In the genomic region with DNA sequence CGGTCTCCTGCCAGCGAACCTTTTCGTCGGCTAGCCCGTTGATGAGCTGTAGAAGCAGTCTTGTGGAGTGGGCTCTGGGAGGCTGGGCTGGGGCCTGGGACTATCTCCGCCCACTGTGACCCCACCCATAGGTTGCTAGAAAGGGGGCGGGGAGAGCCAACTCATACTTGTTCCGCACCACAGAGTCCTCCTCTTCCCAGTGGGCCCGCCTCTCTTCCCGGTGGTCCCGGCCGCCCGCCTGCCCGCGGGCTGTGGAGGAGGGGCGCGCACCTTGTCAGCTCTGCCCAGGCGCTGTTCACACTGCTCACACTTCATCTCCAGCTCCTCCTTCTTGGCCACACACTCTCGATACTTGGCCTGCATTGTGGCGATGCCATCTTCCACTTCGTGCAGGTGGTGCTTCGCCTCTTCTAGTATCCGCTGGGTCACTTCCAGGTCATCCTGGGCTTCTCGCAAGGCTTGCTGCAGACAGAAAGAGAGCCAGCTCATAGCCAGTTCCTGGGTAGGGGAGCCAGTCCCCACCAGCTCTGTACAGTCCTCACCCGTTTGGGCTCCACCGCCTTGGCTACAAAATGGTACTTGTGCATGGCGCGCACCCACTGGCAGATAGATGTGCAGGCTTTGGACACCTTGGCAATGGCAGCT, we compare ENCODE assay signal across 8 mouse cellular contexts. TPM values are rescaled to one million over a fixed set of nuclear protein-coding genes. Genes with fewer than 3 reads are reported as not detected.
DNase-seq lines count a peak whose midpoint lies in the region; ATAC-seq lines count a peak whose summit lies in the region.

No protein-coding gene starts in this region.

- no peak for DNase-seq in heart, adult 9 months (ENCODE audit: low spot score in 2 of 2)
- peak; percentile 82 for DNase-seq in intestine, embryonic 14.5 days (ENCODE audit: low spot score)
- DNase-seq in midbrain, embryonic 14.5 days: peak; percentile 68
- DNase-seq in testis, postnatal 10 days (ENCODE audit: low spot score): peak; percentile 80
- DNase-seq in cerebellum, postnatal 25 days: no peak

- no peak for ATAC-seq in heart, embryonic 13.5 days (ENCODE audit: extremely low read depth, insufficient number of reproducible peaks, low FRiP score, low TSS enrichment)
- ATAC-seq in embryonic facial prominence, embryonic 15.5 days (ENCODE audit: insufficient number of reproducible peaks, low FRiP score, low TSS enrichment, low read depth): peak; percentile 85
- peak; percentile 89 for ATAC-seq in intestine, embryonic 14.5 days (replicated peaks; ENCODE audit: low FRiP score, low TSS enrichment, low read depth)
- ATAC-seq in limb, embryonic 13.5 days (ENCODE audit: low FRiP score, low read depth): peak; percentile 93
- ATAC-seq in midbrain, embryonic 14.5 days (ENCODE audit: low FRiP score, low TSS enrichment): peak; percentile 43

- H3K4me2 ChIP-seq in heart, embryonic 13.5 days: peak overlapping the region; percentile 70
- peak overlapping the region; percentile 64 for H3K4me2 ChIP-seq in embryonic facial prominence, embryonic 15.5 days (replicated peaks)
- peak overlapping the region; percentile 54 for H3K4me2 ChIP-seq in intestine, embryonic 14.5 days (ENCODE audit: low read length)
- peak overlapping the region; percentile 69 for H3K4me2 ChIP-seq in limb, embryonic 13.5 days (replicated peaks)
- peak overlapping the region; percentile 50 for H3K4me2 ChIP-seq in midbrain, embryonic 14.5 days (ENCODE audit: low read length)

- peaks cover 9% of the 10 kb centered on the region; the same call in 1 of the 2 replicates for H3K4me1 ChIP-seq in heart, embryonic 13.5 days
- peaks cover 9% of the 10 kb centered on the region for H3K4me1 ChIP-seq in embryonic facial prominence, embryonic 15.5 days
- H3K4me1 ChIP-seq in intestine, embryonic 14.5 days (replicated peaks; ENCODE audit: control insufficient read depth, insufficient read depth, low read length): peaks cover 6% of the 10 kb centered on the region; the same call in 1 of the 2 replicates
- peaks cover 23% of the 10 kb centered on the region for H3K4me1 ChIP-seq in limb, embryonic 13.5 days
- H3K4me1 ChIP-seq in midbrain, embryonic 14.5 days (ENCODE audit: control insufficient read depth, insufficient read depth, low read length): peaks cover 25% of the 10 kb centered on the region

- H3K36me3 ChIP-seq in heart, embryonic 13.5 days: no peaks in the 10 kb centered on the region
- no peaks in the 10 kb centered on the region for H3K36me3 ChIP-seq in embryonic facial prominence, embryonic 15.5 days
- H3K36me3 ChIP-seq in intestine, embryonic 14.5 days (ENCODE audit: control insufficient read depth, insufficient read depth, low read length): no peaks in the 10 kb centered on the region
- no peaks in the 10 kb centered on the region for H3K36me3 ChIP-seq in limb, embryonic 13.5 days
- no peaks in the 10 kb centered on the region for H3K36me3 ChIP-seq in midbrain, embryonic 14.5 days (ENCODE audit: control insufficient read depth, insufficient read depth, low read length)

- H3K9me3 ChIP-seq in heart, embryonic 13.5 days: no peaks in the 10 kb centered on the region
- no peaks in the 10 kb centered on the region for H3K9me3 ChIP-seq in embryonic facial prominence, embryonic 15.5 days (replicated peaks)
- no peaks in the 10 kb centered on the region for H3K9me3 ChIP-seq in intestine, embryonic 14.5 days (ENCODE audit: control insufficient read depth, low read length)
- H3K9me3 ChIP-seq in limb, embryonic 13.5 days: no peaks in the 10 kb centered on the region
- no peaks in the 10 kb centered on the region for H3K9me3 ChIP-seq in midbrain, embryonic 14.5 days (ENCODE audit: control insufficient read depth, low read length)

- H3K27ac ChIP-seq in heart, embryonic 13.5 days (replicated peaks): no peak overlapping the region
- 0 out of 2 replicates have a peak overlapping the region, but pooled peaks have one; percentile 48 for H3K27ac ChIP-seq in embryonic facial prominence, embryonic 15.5 days (replicated peaks)
- no peak overlapping the region; the same call in 1 of the 2 replicates for H3K27ac ChIP-seq in intestine, embryonic 14.5 days (ENCODE audit: low read depth)
- H3K27ac ChIP-seq in limb, embryonic 13.5 days: peak overlapping the region; percentile 76
- peak overlapping the region; percentile 80 for H3K27ac ChIP-seq in midbrain, embryonic 14.5 days (replicated peaks; ENCODE audit: low read depth, low read length)

- peak overlapping the region; percentile 46 for H3K4me3 ChIP-seq in heart, embryonic 13.5 days
- peak overlapping the region; percentile 41 for H3K4me3 ChIP-seq in embryonic facial prominence, embryonic 15.5 days (replicated peaks)
- peak overlapping the region; percentile 26 for H3K4me3 ChIP-seq in intestine, embryonic 14.5 days (ENCODE audit: low read depth, low read length)
- H3K4me3 ChIP-seq in limb, embryonic 13.5 days: peak overlapping the region; percentile 43
- peak overlapping the region; percentile 22 for H3K4me3 ChIP-seq in midbrain, embryonic 14.5 days (replicated peaks; ENCODE audit: low read depth, low read length)

- WGBS in heart, embryonic 13.5 days: 14% methylated on average over 28 of the region's 28 CpGs
- 13% methylated on average over 27 of the region's 28 CpGs for WGBS in embryonic facial prominence, embryonic 15.5 days
- 12% methylated on average over 26 of the region's 28 CpGs for WGBS in intestine, embryonic 14.5 days
- 18% methylated on average over 25 of the region's 28 CpGs for WGBS in limb, embryonic 13.5 days
- WGBS in midbrain, embryonic 14.5 days: 14% methylated on average over 28 of the region's 28 CpGs

- peak overlapping the region; percentile 70 for H3K9ac ChIP-seq in heart, embryonic 13.5 days
- H3K9ac ChIP-seq in embryonic facial prominence, embryonic 15.5 days: peak overlapping the region; percentile 19; the same call in 1 of the 2 replicates
- peak overlapping the region; percentile 25 for H3K9ac ChIP-seq in intestine, embryonic 14.5 days (ENCODE audit: low read length)
- H3K9ac ChIP-seq in limb, embryonic 13.5 days: peak overlapping the region; percentile 67
- H3K9ac ChIP-seq in midbrain, embryonic 14.5 days (replicated peaks; ENCODE audit: low read length): peak overlapping the region; percentile 45

- peaks cover 9% of the 10 kb centered on the region; the same call in 1 of the 2 replicates for H3K27me3 ChIP-seq in heart, embryonic 13.5 days (replicated peaks)
- no peaks in the 10 kb centered on the region for H3K27me3 ChIP-seq in embryonic facial prominence, embryonic 15.5 days
- no peaks in the 10 kb centered on the region for H3K27me3 ChIP-seq in intestine, embryonic 14.5 days (replicated peaks; ENCODE audit: control insufficient read depth, insufficient read depth, low read length)
- no peaks in the 10 kb centered on the region for H3K27me3 ChIP-seq in limb, embryonic 13.5 days
- no peaks in the 10 kb centered on the region for H3K27me3 ChIP-seq in midbrain, embryonic 14.5 days (ENCODE audit: control insufficient read depth, insufficient read depth, low read length)

RNA-seq across cellular contexts. Expression of a gene that starts 18.3 kb away (rescaled TPM):
- 52.0 and 59.1 TPM in 2 replicates for polyA plus RNA-seq in heart, embryonic 13.5 days (2015; fragmentation: Nextera tagmentation; extraction: Ambion mirVana)
- 74.6 and 76.9 TPM in 2 replicates for polyA plus RNA-seq in embryonic facial prominence, embryonic 15.5 days (2015; fragmentation: Nextera tagmentation; extraction: Ambion mirVana)
- 78.9 and 84.9 TPM in 2 replicates for polyA plus RNA-seq in intestine, embryonic 14.5 days (2014; fragmentation: Nextera tagmentation; extraction: Ambion mirVana)
- 103 and 104 TPM in 2 replicates for polyA plus RNA-seq in limb, embryonic 13.5 days (2015; fragmentation: Nextera tagmentation; extraction: Ambion mirVana)
- 102 and 118 TPM in 2 replicates for polyA plus RNA-seq in midbrain, embryonic 14.5 days (2014; fragmentation: Nextera tagmentation; extraction: Ambion mirVana)

RNA-seq across cellular contexts. Expression of a gene that starts 18.5 kb away (rescaled TPM):
- 7.8 and 8.2 TPM in 2 replicates for polyA plus RNA-seq in heart, embryonic 13.5 days (2015; fragmentation: Nextera tagmentation; extraction: Ambion mirVana)
- 10.1 and 12.1 TPM in 2 replicates for polyA plus RNA-seq in embryonic facial prominence, embryonic 15.5 days (2015; fragmentation: Nextera tagmentation; extraction: Ambion mirVana)
- polyA plus RNA-seq in intestine, embryonic 14.5 days (2014; fragmentation: Nextera tagmentation; extraction: Ambion mirVana): 13.7 and 14.4 TPM in 2 replicates
- polyA plus RNA-seq in limb, embryonic 13.5 days (2015; fragmentation: Nextera tagmentation; extraction: Ambion mirVana): 12.9 and 13.5 TPM in 2 replicates
- 12.0 and 12.1 TPM in 2 replicates for polyA plus RNA-seq in midbrain, embryonic 14.5 days (2014; fragmentation: Nextera tagmentation; extraction: Ambion mirVana)

RNA-seq across cellular contexts. Expression of a gene that starts 51.9 kb away (rescaled TPM):
- polyA plus RNA-seq in heart, embryonic 13.5 days (2015; fragmentation: Nextera tagmentation; extraction: Ambion mirVana): 0.51 TPM in 2 replicates
- 1.3 and 1.8 TPM in 2 replicates for polyA plus RNA-seq in embryonic facial prominence, embryonic 15.5 days (2015; fragmentation: Nextera tagmentation; extraction: Ambion mirVana)
- 0.23 and 0.55 TPM in 2 replicates for polyA plus RNA-seq in intestine, embryonic 14.5 days (2014; fragmentation: Nextera tagmentation; extraction: Ambion mirVana)
- 1.1 and 1.3 TPM in 2 replicates for polyA plus RNA-seq in limb, embryonic 13.5 days (2015; fragmentation: Nextera tagmentation; extraction: Ambion mirVana)
- 0.12 and 0.24 TPM in 2 replicates for polyA plus RNA-seq in midbrain, embryonic 14.5 days (2014; fragmentation: Nextera tagmentation; extraction: Ambion mirVana)

RNA-seq across cellular contexts. Expression of a gene that starts 52.8 kb away (rescaled TPM):
- 340 and 345 TPM in 2 replicates for polyA plus RNA-seq in heart, embryonic 13.5 days (2015; fragmentation: Nextera tagmentation; extraction: Ambion mirVana)
- polyA plus RNA-seq in embryonic facial prominence, embryonic 15.5 days (2015; fragmentation: Nextera tagmentation; extraction: Ambion mirVana): 394 and 407 TPM in 2 replicates
- polyA plus RNA-seq in intestine, embryonic 14.5 days (2014; fragmentation: Nextera tagmentation; extraction: Ambion mirVana): 330 and 367 TPM in 2 replicates
- 457 and 480 TPM in 2 replicates for polyA plus RNA-seq in limb, embryonic 13.5 days (2015; fragmentation: Nextera tagmentation; extraction: Ambion mirVana)
- polyA plus RNA-seq in midbrain, embryonic 14.5 days (2014; fragmentation: Nextera tagmentation; extraction: Ambion mirVana): 280 and 343 TPM in 2 replicates

RNA-seq across cellular contexts. Expression of a gene that starts 54.1 kb away (rescaled TPM):
- 0.94 and 1.3 TPM in 2 replicates for polyA plus RNA-seq in heart, embryonic 13.5 days (2015; fragmentation: Nextera tagmentation; extraction: Ambion mirVana)
- polyA plus RNA-seq in embryonic facial prominence, embryonic 15.5 days (2015; fragmentation: Nextera tagmentation; extraction: Ambion mirVana): 6.0 and 7.2 TPM in 2 replicates
- 5.4 and 6.9 TPM in 2 replicates for polyA plus RNA-seq in intestine, embryonic 14.5 days (2014; fragmentation: Nextera tagmentation; extraction: Ambion mirVana)
- polyA plus RNA-seq in limb, embryonic 13.5 days (2015; fragmentation: Nextera tagmentation; extraction: Ambion mirVana): 6.6 and 8.1 TPM in 2 replicates
- polyA plus RNA-seq in midbrain, embryonic 14.5 days (2014; fragmentation: Nextera tagmentation; extraction: Ambion mirVana): 3.8 and 5.2 TPM in 2 replicates

Comparison
In these comparisons a context has a peak if more than half of its experiments do, and no peak if none do; other contexts are left out.
1. H3K27ac ChIP-seq: peak in embryonic facial prominence, embryonic 15.5 days (single experiment), limb, embryonic 13.5 days (single experiment) and midbrain, embryonic 14.5 days (single experiment); none in heart, embryonic 13.5 days (single experiment) and intestine, embryonic 14.5 days (single experiment).
2. H3K9ac ChIP-seq: peak in every context shown above with its lines; median percentile 70 in heart, embryonic 13.5 days; 67 in limb, embryonic 13.5 days; 45 in midbrain, embryonic 14.5 days; 25 in intestine, embryonic 14.5 days; 19 in embryonic facial prominence, embryonic 15.5 days.
3. DNase-seq: peak in intestine, embryonic 14.5 days (single experiment), midbrain, embryonic 14.5 days (single experiment) and testis, postnatal 10 days (single experiment); none in heart, adult 9 months (0 of 2) and cerebellum, postnatal 25 days (0 of 2).
4. Peak in every context shown above with its lines, with median percentiles within 50 percentile points of each other: H3K4me2 ChIP-seq and H3K4me3 ChIP-seq.